ENCODE assay signal across 9 mouse cellular contexts in the genomic region with DNA sequence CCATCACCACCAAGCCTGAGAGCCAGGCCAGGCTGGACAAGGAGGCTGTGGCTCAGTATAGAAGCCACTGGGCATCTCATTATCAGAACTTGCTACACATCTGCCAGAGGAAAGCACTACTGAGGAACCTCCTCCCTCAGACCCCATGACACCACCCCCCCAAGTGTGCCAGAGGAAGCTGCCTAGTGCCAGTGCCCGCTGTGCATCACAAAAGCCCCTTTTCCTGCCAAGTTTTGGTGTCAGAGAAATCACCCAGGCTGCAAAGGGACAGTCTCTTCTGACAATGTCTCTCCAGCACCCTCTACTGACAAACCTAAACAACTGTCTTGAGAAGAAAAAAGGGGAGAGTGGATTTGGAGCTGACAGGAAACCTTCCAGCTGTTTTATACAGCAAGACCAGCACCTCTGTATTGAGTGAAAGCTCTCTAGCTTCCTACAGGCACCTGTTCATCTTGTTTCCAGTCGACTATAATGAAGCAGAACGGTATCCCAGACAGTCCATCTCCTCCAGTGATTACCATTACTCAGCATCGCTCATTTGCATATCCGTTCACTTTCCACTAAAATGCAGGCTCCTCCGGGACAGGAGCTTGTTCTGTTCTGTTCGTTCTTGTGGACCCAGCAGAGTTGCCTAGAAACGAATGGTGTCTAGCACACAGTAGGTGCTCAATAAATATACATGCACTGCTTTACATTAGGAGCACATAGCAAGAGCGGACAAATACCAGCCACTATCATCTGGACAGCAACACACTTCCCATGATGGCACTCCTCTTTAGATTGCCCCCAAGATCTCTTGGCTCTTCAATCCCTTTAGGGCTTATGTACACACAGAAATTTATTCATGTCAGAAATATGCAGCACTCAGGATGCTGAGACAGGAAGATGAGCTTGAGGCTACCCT. TPM values are rescaled to one million over a fixed set of nuclear protein-coding genes. Genes with fewer than 3 reads are reported as not detected.
DNase-seq lines count a peak whose midpoint lies in the region; ATAC-seq and TF ChIP-seq lines count a peak whose summit lies in the region.
"Had no signal": no experiment of that assay in that cellular context is flagged by ENCODE, and none has a peak within 500 bp of the region (broad histone marks: within the 10 kb centered on the region; RNA-seq: fewer than 3 reads in every experiment).

No protein-coding gene starts in this region.

- H3K27ac ChIP-seq in heart, postnatal 0 days (ENCODE audit: low read depth) = no peak overlapping the region
- 0 out of 2 replicates have a peak overlapping the region, but pooled peaks have one; percentile 10 for H3K27ac ChIP-seq in forebrain, embryonic 16.5 days (ENCODE audit: low read length)
- H3K27ac ChIP-seq in kidney, embryonic 16.5 days (ENCODE audit: low read length) = no peak overlapping the region
- no peak overlapping the region for H3K27ac ChIP-seq in lung, embryonic 16.5 days (ENCODE audit: low read length)

- no peak overlapping the region for H3K4me2 ChIP-seq in heart, postnatal 0 days (ENCODE audit: low read depth, low read length)
- no peak overlapping the region for H3K4me2 ChIP-seq in forebrain, embryonic 16.5 days (ENCODE audit: low read length)
- H3K4me2 ChIP-seq in kidney, embryonic 16.5 days (replicated peaks; ENCODE audit: low read depth, low read length) = no peak overlapping the region
- H3K4me2 ChIP-seq in lung, embryonic 16.5 days (ENCODE audit: low read depth, low read length) = no peak overlapping the region

- no peak overlapping the region for H3K4me3 ChIP-seq in heart, postnatal 0 days (ENCODE audit: low read depth, low read length)
- no peak overlapping the region for H3K4me3 ChIP-seq in forebrain, embryonic 16.5 days (replicated peaks; ENCODE audit: low read length)
- no peak overlapping the region for H3K4me3 ChIP-seq in kidney, embryonic 16.5 days (ENCODE audit: low read length)
- no peak overlapping the region for H3K4me3 ChIP-seq in lung, embryonic 16.5 days (ENCODE audit: low read length)

- DNase-seq in heart, postnatal 0 days (ENCODE audit: low spot score) = peak; percentile 67
- no peak for DNase-seq in heart, postnatal 25 days (ENCODE audit: low spot score)
- peak; percentile 92 for DNase-seq in brain, embryonic 14.5 days (ENCODE audit: low read depth)
- DNase-seq in splenic B cell, adult 2 months (ENCODE audit: low read depth, low spot score) = peak; percentile 27

- no peak overlapping the region for H3K9ac ChIP-seq in heart, postnatal 0 days (replicated peaks; ENCODE audit: low read depth, low read length)
- no peak overlapping the region for H3K9ac ChIP-seq in forebrain, embryonic 16.5 days (replicated peaks; ENCODE audit: low read depth, low read length)
- H3K9ac ChIP-seq in kidney, embryonic 16.5 days (replicated peaks; ENCODE audit: low read length) = no peak overlapping the region
- H3K9ac ChIP-seq in lung, embryonic 16.5 days (ENCODE audit: low read length) = no peak overlapping the region

- TF ChIP-seq EP300 in heart, postnatal 0 days (IDR thresholded peaks at IDR 0.05; ENCODE audit: low read depth) = no peak

- H3K27me3 ChIP-seq in heart, postnatal 0 days (ENCODE audit: control insufficient read depth, insufficient read depth, low read length) = no peaks in the 10 kb centered on the region
- H3K27me3 ChIP-seq in forebrain, embryonic 16.5 days (replicated peaks; ENCODE audit: control insufficient read depth, insufficient read depth, low read length) = no peaks in the 10 kb centered on the region
- H3K27me3 ChIP-seq in kidney, embryonic 16.5 days (ENCODE audit: insufficient read depth, low read length) = no peaks in the 10 kb centered on the region
- H3K27me3 ChIP-seq in lung, embryonic 16.5 days (ENCODE audit: control insufficient read depth, insufficient read depth, low read depth, low read length) = no peaks in the 10 kb centered on the region
- no peaks in the 10 kb centered on the region for H3K27me3 ChIP-seq in splenic B cell, adult 2 months (ENCODE audit: control insufficient read depth, insufficient read depth, low read length, poor library complexity, severe bottlenecking)

- H3K36me3 ChIP-seq in heart, postnatal 0 days (replicated peaks; ENCODE audit: control insufficient read depth, insufficient read depth, low read length) = peaks cover 34% of the 10 kb centered on the region
- H3K36me3 ChIP-seq in forebrain, embryonic 16.5 days (ENCODE audit: control insufficient read depth, insufficient read depth) = peaks cover 19% of the 10 kb centered on the region
- peaks cover 24% of the 10 kb centered on the region for H3K36me3 ChIP-seq in kidney, embryonic 16.5 days (ENCODE audit: insufficient read depth, low read length)
- peaks cover 19% of the 10 kb centered on the region for H3K36me3 ChIP-seq in lung, embryonic 16.5 days (ENCODE audit: control insufficient read depth, insufficient read depth, low read length)
- peaks cover 2% of the 10 kb centered on the region for H3K36me3 ChIP-seq in splenic B cell, adult 2 months (ENCODE audit: control insufficient read depth, insufficient read depth, low read length, poor library complexity, severe bottlenecking)

- H3K9me3 ChIP-seq in heart, postnatal 0 days (replicated peaks; ENCODE audit: control insufficient read depth, low read length) = no peaks in the 10 kb centered on the region
- no peaks in the 10 kb centered on the region for H3K9me3 ChIP-seq in forebrain, embryonic 16.5 days (ENCODE audit: control insufficient read depth, low read length)
- H3K9me3 ChIP-seq in kidney, embryonic 16.5 days (ENCODE audit: low read length) = no peaks in the 10 kb centered on the region
- no peaks in the 10 kb centered on the region for H3K9me3 ChIP-seq in lung, embryonic 16.5 days (ENCODE audit: control insufficient read depth, low read length)

- TF ChIP-seq POLR2A in brain, embryonic 14.5 days (IDR thresholded peaks at IDR 0.05; ENCODE audit: borderline replicate concordance, extremely low read depth, insufficient read depth, insufficient read length, poor library complexity, severe bottlenecking) = no peak

- ATAC-seq in heart, postnatal 0 days (ENCODE audit: insufficient read depth, low read depth) = peak; percentile 27; the same call in 1 of the 2 replicates
- peak; percentile 81 for ATAC-seq in forebrain, embryonic 16.5 days
- ATAC-seq in kidney, embryonic 16.5 days (ENCODE audit: low FRiP score, low TSS enrichment) = peak; percentile 35
- peak; percentile 28 for ATAC-seq in lung, embryonic 16.5 days (ENCODE audit: low read depth)
- no peak for ATAC-seq in erythroblast, adult 5-6 weeks (replicated peaks; ENCODE audit: low FRiP score, poor library complexity, severe bottlenecking)

- intact Hi-C loops in heart, postnatal 25 days (cut with DNase I) = loop anchor here (2.0 to 5.0 kb wide), 3 partner anchors 98 to 284 kb away; no protein-coding TSS in a partner anchor

- 61% methylated on average over 9 of the region's 9 CpGs for WGBS in heart, postnatal 0 days
- 56% methylated on average over 9 of the region's 9 CpGs for WGBS in forebrain, embryonic 16.5 days
- 72% methylated on average over 9 of the region's 9 CpGs for WGBS in kidney, embryonic 16.5 days
- WGBS in lung, embryonic 16.5 days = 65% methylated on average over 9 of the region's 9 CpGs

- peak; percentile 63 for TF ChIP-seq CTCF in heart, postnatal 0 days (IDR thresholded peaks at IDR 0.05; ENCODE audit: low read depth)
- TF ChIP-seq CTCF in brain, embryonic 14.5 days (IDR thresholded peaks at IDR 0.05; ENCODE audit: borderline replicate concordance, extremely low read depth, insufficient read depth, insufficient read length) = peak; percentile 67; the same call in 1 of the 2 replicates

- H3K4me1 ChIP-seq in heart, postnatal 0 days (ENCODE audit: control insufficient read depth, insufficient read depth) = no peaks in the 10 kb centered on the region
- peaks cover 3% of the 10 kb centered on the region; the same call in 1 of the 2 replicates for H3K4me1 ChIP-seq in forebrain, embryonic 16.5 days (replicated peaks; ENCODE audit: control insufficient read depth, insufficient read depth, low read length)
- no peaks in the 10 kb centered on the region for H3K4me1 ChIP-seq in kidney, embryonic 16.5 days (ENCODE audit: insufficient read depth, low read length)
- H3K4me1 ChIP-seq in lung, embryonic 16.5 days (replicated peaks; ENCODE audit: control insufficient read depth, insufficient read depth, low read length) = no peaks in the 10 kb centered on the region

RNA-seq across cellular contexts. Expression of gene Snrpb, which starts 12.6 kb away (rescaled TPM):
- total RNA-seq in heart, postnatal 0 days (2014; rRNA removed; ENCODE audit: low replicate concordance) = 375 and 410 TPM in 2 replicates
- 307 and 316 TPM in 2 replicates for polyA plus RNA-seq in heart, postnatal 0 days (2015; fragmentation: Nextera tagmentation; extraction: Ambion mirVana)
- 100 to 1,000 TPM; 145 to 146 TPM for total RNA-seq in heart, postnatal 25 days (2021)
- 268 and 420 TPM in 2 replicates for polyA plus RNA-seq in brain, embryonic 14.5 days (2012; rRNA removed)
- 418 TPM in 2 replicates for polyA plus RNA-seq in forebrain, embryonic 16.5 days (2015; fragmentation: Nextera tagmentation; extraction: Ambion mirVana)
- 687 and 730 TPM in 2 replicates for polyA plus RNA-seq in kidney, embryonic 16.5 days (2015; fragmentation: Nextera tagmentation; extraction: Ambion mirVana)
- 609 TPM in 2 replicates for polyA plus RNA-seq in lung, embryonic 16.5 days (2015; fragmentation: Nextera tagmentation; extraction: Ambion mirVana)
- 52.0 and 67.6 TPM in 2 replicates for total RNA-seq in erythroblast, adult 5-6 weeks (2015; ENCODE audit: low replicate concordance)
- total RNA-seq in erythroblast, adult 5-6 weeks (2017; ENCODE audit: low replicate concordance) = 39.7 and 46.3 TPM in 2 replicates

RNA-seq across cellular contexts. Expression of gene Tmc2, which starts 28.4 kb away (rescaled TPM):
- total RNA-seq in heart, postnatal 0 days (2014; rRNA removed; ENCODE audit: low replicate concordance) = not detected in 2 replicates
- polyA plus RNA-seq in heart, postnatal 0 days (2015; fragmentation: Nextera tagmentation; extraction: Ambion mirVana) = not detected in 2 replicates
- total RNA-seq in heart, postnatal 25 days (2021) = not detected
- polyA plus RNA-seq in brain, embryonic 14.5 days (2012; rRNA removed) = 0.05 TPM in 1 of 2 replicates, not detected in the other
- polyA plus RNA-seq in forebrain, embryonic 16.5 days (2015; fragmentation: Nextera tagmentation; extraction: Ambion mirVana) = not detected in 2 replicates
- polyA plus RNA-seq in kidney, embryonic 16.5 days (2015; fragmentation: Nextera tagmentation; extraction: Ambion mirVana) = not detected in 2 replicates
- polyA plus RNA-seq in lung, embryonic 16.5 days (2015; fragmentation: Nextera tagmentation; extraction: Ambion mirVana) = not detected in 2 replicates
- total RNA-seq in erythroblast, adult 5-6 weeks (2015; ENCODE audit: low replicate concordance) = not detected in 2 replicates
- total RNA-seq in erythroblast, adult 5-6 weeks (2017; ENCODE audit: low replicate concordance) = not detected in 2 replicates
- polyA plus RNA-seq: limb, embryonic 11.5 days had no signal

RNA-seq across cellular contexts. Expression of gene Tgm6, which starts 54.3 kb away (rescaled TPM):
- not detected in 2 replicates for total RNA-seq in heart, postnatal 0 days (2014; rRNA removed; ENCODE audit: low replicate concordance)
- not detected in 2 replicates for polyA plus RNA-seq in heart, postnatal 0 days (2015; fragmentation: Nextera tagmentation; extraction: Ambion mirVana)
- not detected for total RNA-seq in heart, postnatal 25 days (2021)
- 0.18 and 0.23 TPM in 2 replicates for polyA plus RNA-seq in brain, embryonic 14.5 days (2012; rRNA removed)
- polyA plus RNA-seq in forebrain, embryonic 16.5 days (2015; fragmentation: Nextera tagmentation; extraction: Ambion mirVana) = 0.10 and 0.11 TPM in 2 replicates
- not detected in 2 replicates for polyA plus RNA-seq in kidney, embryonic 16.5 days (2015; fragmentation: Nextera tagmentation; extraction: Ambion mirVana)
- polyA plus RNA-seq in lung, embryonic 16.5 days (2015; fragmentation: Nextera tagmentation; extraction: Ambion mirVana) = not detected in 2 replicates
- not detected in 2 replicates for total RNA-seq in erythroblast, adult 5-6 weeks (2015; ENCODE audit: low replicate concordance)
- total RNA-seq in erythroblast, adult 5-6 weeks (2017; ENCODE audit: low replicate concordance) = not detected in 2 replicates
- polyA plus RNA-seq: limb, embryonic 11.5 days had no signal
